ENCODE assay signal across 16 mouse cellular contexts in genomic region chr4:154359762-154360300, GRCm38 (mm10). TPM values are rescaled to one million over a fixed set of nuclear protein-coding genes. Genes with fewer than 3 reads are reported as not detected.
A peak's percentile ranks its signal among the peaks of the same experiment; 100 is the strongest.
DNase-seq lines count a peak whose midpoint lies in the region; ATAC-seq and TF ChIP-seq lines count a peak whose summit lies in the region.
"Had no signal": no experiment of that assay in that cellular context is flagged by ENCODE, and none has a peak within 500 bp of the region (broad histone marks: within the 10 kb centered on the region; RNA-seq: fewer than 3 reads in every experiment).

No protein-coding gene starts in this region.

- no peak overlapping the region for H3K4me2 ChIP-seq in heart, postnatal 0 days (ENCODE audit: low read depth, low read length)
- H3K4me2 ChIP-seq in lung, embryonic 16.5 days (ENCODE audit: low read depth, low read length): peak overlapping the region; percentile 26
- H3K4me2 ChIP-seq: liver, embryonic 12.5 days had no signal

- no peaks in the 10 kb centered on the region for H3K36me3 ChIP-seq in heart, postnatal 0 days (replicated peaks; ENCODE audit: control insufficient read depth, insufficient read depth, low read length)
- H3K36me3 ChIP-seq in E14TG2a.4 (ENCODE audit: insufficient read depth, low read length): no peaks in the 10 kb centered on the region
- no peaks in the 10 kb centered on the region for H3K36me3 ChIP-seq in lung, embryonic 16.5 days (ENCODE audit: control insufficient read depth, insufficient read depth, low read length)
- H3K36me3 ChIP-seq in thymus, adult 2 months (ENCODE audit: control insufficient read depth, insufficient read depth, low read length): no peaks in the 10 kb centered on the region
- H3K36me3 ChIP-seq: liver, embryonic 12.5 days had no signal

- peaks cover 23% of the 10 kb centered on the region for H3K4me1 ChIP-seq in heart, postnatal 0 days (ENCODE audit: control insufficient read depth, insufficient read depth)
- peaks cover 54% of the 10 kb centered on the region for H3K4me1 ChIP-seq in E14TG2a.4 (replicated peaks; ENCODE audit: low read depth, low read length)
- peaks cover 15% of the 10 kb centered on the region; the same call in 1 of the 2 replicates for H3K4me1 ChIP-seq in lung, embryonic 16.5 days (replicated peaks; ENCODE audit: control insufficient read depth, insufficient read depth, low read length)
- H3K4me1 ChIP-seq in thymus, adult 2 months (replicated peaks; ENCODE audit: control insufficient read depth, insufficient read depth, low read length): no peaks in the 10 kb centered on the region
- H3K4me1 ChIP-seq: liver, embryonic 12.5 days had no signal

- TF ChIP-seq CTCF in heart, postnatal 0 days (IDR thresholded peaks at IDR 0.05; ENCODE audit: low read depth): no peak
- TF ChIP-seq CTCF in E14TG2a.4 (conservative IDR thresholded peaks at IDR 0.05; ENCODE audit: low read length): no peak
- no peak for TF ChIP-seq CTCF in thymus, adult 2 months (IDR thresholded peaks at IDR 0.05; ENCODE audit: borderline replicate concordance, control insufficient read depth, extremely low read depth, insufficient read depth, low read length, poor library complexity)

- no peak for DNase-seq in heart, postnatal 0 days (ENCODE audit: low spot score)
- no peak for DNase-seq in heart, adult 9 months (ENCODE audit: low spot score in 2 of 2)
- peak; percentile 35 for DNase-seq in R1 (ENCODE audit: low read depth, low spot score)
- DNase-seq in right cerebral cortex, postnatal 36 days (ENCODE audit: low spot score in 2 of 2): no peak
- no peak for DNase-seq in thymus, adult 2 months
- no peak for DNase-seq in left cerebral cortex, adult 11 months (ENCODE audit: low spot score)
- DNase-seq: adrenal gland, postnatal 14 days; right cerebral cortex, postnatal 4 days; thymus, adult 18-20 months had no signal

- no peak for TF ChIP-seq POLR2A in thymus, adult 2 months (IDR thresholded peaks at IDR 0.05; ENCODE audit: control insufficient read depth, extremely low read depth, insufficient read depth, low read length, poor library complexity)

- no peaks in the 10 kb centered on the region for H3K9me3 ChIP-seq in heart, postnatal 0 days (replicated peaks; ENCODE audit: control insufficient read depth, low read length)
- no peaks in the 10 kb centered on the region for H3K9me3 ChIP-seq in E14TG2a.4 (ENCODE audit: low read length)
- H3K9me3 ChIP-seq in lung, embryonic 16.5 days (ENCODE audit: control insufficient read depth, low read length): 0 out of 2 replicates have a peak, but pooled peaks cover 2% of the 10 kb centered on the region
- H3K9me3 ChIP-seq: liver, embryonic 12.5 days had no signal

- no peak for TF ChIP-seq EP300 in heart, postnatal 0 days (IDR thresholded peaks at IDR 0.05; ENCODE audit: low read depth)

- H3K27me3 ChIP-seq in heart, postnatal 0 days (ENCODE audit: control insufficient read depth, insufficient read depth, low read length): 0 out of 2 replicates have a peak, but pooled peaks cover 2% of the 10 kb centered on the region
- H3K27me3 ChIP-seq in E14TG2a.4 (ENCODE audit: insufficient read depth, low read length): peaks cover 41% of the 10 kb centered on the region
- H3K27me3 ChIP-seq in lung, embryonic 16.5 days (ENCODE audit: control insufficient read depth, insufficient read depth, low read depth, low read length): no peaks in the 10 kb centered on the region; the same call in 1 of the 2 replicates
- H3K27me3 ChIP-seq in thymus, adult 2 months (ENCODE audit: control insufficient read depth, insufficient read depth, low read length): no peaks in the 10 kb centered on the region

- peak overlapping the region; percentile 81 for H3K27ac ChIP-seq in heart, postnatal 0 days (ENCODE audit: low read depth)
- H3K27ac ChIP-seq in lung, embryonic 16.5 days (ENCODE audit: low read length): peak overlapping the region; percentile 93
- no peak overlapping the region for H3K27ac ChIP-seq in thymus, adult 2 months (ENCODE audit: control insufficient read depth, insufficient read depth, low read length)
- H3K27ac ChIP-seq: liver, embryonic 12.5 days had no signal

- H3K9ac ChIP-seq in heart, postnatal 0 days (replicated peaks; ENCODE audit: low read depth, low read length): 0 out of 2 replicates have a peak overlapping the region, but pooled peaks have one; percentile 28
- peak overlapping the region; percentile 52 for H3K9ac ChIP-seq in lung, embryonic 16.5 days (ENCODE audit: low read length)
- H3K9ac ChIP-seq: liver, embryonic 12.5 days had no signal

- H3K4me3 ChIP-seq in heart, postnatal 0 days (ENCODE audit: low read depth, low read length): no peak overlapping the region
- peak overlapping the region; percentile 32; the same call in 1 of the 2 replicates for H3K4me3 ChIP-seq in E14TG2a.4 (replicated peaks; ENCODE audit: low read length)
- no peak overlapping the region for H3K4me3 ChIP-seq in lung, embryonic 16.5 days (ENCODE audit: low read length)
- H3K4me3 ChIP-seq in thymus, adult 2 months (ENCODE audit: control insufficient read depth, insufficient read depth, low read length): no peak overlapping the region
- H3K4me3 ChIP-seq: liver, embryonic 12.5 days; myocyte had no signal

- ATAC-seq in heart, postnatal 0 days (ENCODE audit: insufficient read depth, low read depth): 0 out of 2 replicates have a peak, but pooled peaks have one; percentile 9
- peak; percentile 68 for ATAC-seq in lung, embryonic 16.5 days (ENCODE audit: low read depth)
- ATAC-seq: liver, embryonic 12.5 days had no signal

- WGBS in heart, postnatal 0 days: 53% methylated on average over 9 of the region's 9 CpGs
- WGBS in lung, embryonic 16.5 days: 66% methylated on average over 9 of the region's 9 CpGs
- 93% methylated on average over 9 of the region's 9 CpGs for WGBS in thymus, adult 2 months

RNA-seq across cellular contexts. Expression of gene B230104I21Rik, which starts 23.9 kb away (rescaled TPM):
- not detected in 2 replicates for total RNA-seq in heart, postnatal 0 days (2014; rRNA removed; ENCODE audit: low replicate concordance)
- polyA plus RNA-seq in heart, postnatal 0 days (2015; fragmentation: Nextera tagmentation; extraction: Ambion mirVana): not detected in 2 replicates
- not detected in 2 replicates for polyA plus RNA-seq in lung, embryonic 16.5 days (2015; fragmentation: Nextera tagmentation; extraction: Ambion mirVana)
- not detected in 2 replicates for polyA plus RNA-seq in thymus, adult 2 months (2012; rRNA removed)
- total RNA-seq: adrenal gland, postnatal 14 days; left cerebral cortex, postnatal 10 days; megakaryocyte-erythroid progenitor cell, adult 5-6 weeks had no signal
- polyA plus RNA-seq: gonadal fat pad, adult 2 months; liver, embryonic 12.5 days; myocyte had no signal

RNA-seq across cellular contexts. Expression of gene Arhgef16, which starts 58.4 kb away (rescaled TPM):
- total RNA-seq in heart, postnatal 0 days (2014; rRNA removed; ENCODE audit: low replicate concordance): 2.6 and 3.5 TPM in 2 replicates
- 0.49 and 0.62 TPM in 2 replicates for polyA plus RNA-seq in heart, postnatal 0 days (2015; fragmentation: Nextera tagmentation; extraction: Ambion mirVana)
- polyA plus RNA-seq in lung, embryonic 16.5 days (2015; fragmentation: Nextera tagmentation; extraction: Ambion mirVana): 25.4 and 26.0 TPM in 2 replicates
- polyA plus RNA-seq in thymus, adult 2 months (2012; rRNA removed): 9.3 and 12.3 TPM in 2 replicates
- total RNA-seq: megakaryocyte-erythroid progenitor cell, adult 5-6 weeks had no signal
- polyA plus RNA-seq: myocyte had no signal
